Mouse (Mus musculus) liver (tissue): ENCODE results near the gene Galnt16.

ENCODE experiments used
- DNase-seq: peaks from one replicate; pipeline ENCODE4 v3.0.0-alpha.2; 2020; ENCODE audit warnings: mixed read lengths

The Galnt16 gene

GRCm38 (mm10) chr12:80533876-80534275, 15.8 kb downstream of the Galnt16 start:
- no peak for DNase-seq

GRCm38 (mm10) chr12:80537313-80537712, 19.2 kb downstream of the Galnt16 start:
- DNase-seq: no peak

GRCm38 (mm10) chr12:80538311-80538710, 20.2 kb downstream of the Galnt16 start:
- no peak for DNase-seq

GRCm38 (mm10) chr12:80545310-80545709, 27.2 kb downstream of the Galnt16 start:
- no peak for DNase-seq

GRCm38 (mm10) chr12:80549646-80550045, 31.6 kb downstream of the Galnt16 start:
- DNase-seq: no peak

- no peak for DNase-seq
These were observed 35.1 kb downstream of the Galnt16 start for GRCm38 (mm10) chr12:80553157-80553556.

- DNase-seq: no peak
These were observed 36.2 kb downstream of the Galnt16 start for GRCm38 (mm10) chr12:80554312-80554711.

- no peak for DNase-seq
These were observed 43.8 kb downstream of the Galnt16 start for GRCm38 (mm10) chr12:80561904-80562303.

GRCm38 (mm10) chr12:80562793-80563192, 44.7 kb downstream of the Galnt16 start:
- DNase-seq: no peak

- DNase-seq: no peak
These were observed 46.9 kb downstream of the Galnt16 start for GRCm38 (mm10) chr12:80564990-80565389.

- DNase-seq: no peak
These were observed 47.7 kb downstream of the Galnt16 start for GRCm38 (mm10) chr12:80565793-80566192.

- DNase-seq: no peak
These were observed 48.4 kb downstream of the Galnt16 start for GRCm38 (mm10) chr12:80566502-80566901.

- DNase-seq: no peak
These were observed 49.3 kb downstream of the Galnt16 start for GRCm38 (mm10) chr12:80567375-80567774.

GRCm38 (mm10) chr12:80569561-80569960, 51.5 kb downstream of the Galnt16 start:
- no peak for DNase-seq

- no peak for DNase-seq
These were observed 56.2 kb downstream of the Galnt16 start for GRCm38 (mm10) chr12:80574318-80574717.

GRCm38 (mm10) chr12:80574825-80575371, 56.8 kb downstream of the Galnt16 start:
- no peak for DNase-seq

- peak; percentile 25 for DNase-seq
These were observed 59.0 kb downstream of the Galnt16 start for GRCm38 (mm10) chr12:80577049-80577448.

GRCm38 (mm10) chr12:80581357-80581756, 63.3 kb downstream of the Galnt16 start:
- DNase-seq: no peak

GRCm38 (mm10) chr12:80584973-80585372, 66.9 kb downstream of the Galnt16 start:
- peak; percentile 21 for DNase-seq

GRCm38 (mm10) chr12:80594141-80594540, 76.1 kb downstream of the Galnt16 start:
- DNase-seq: peak; percentile 39

- no peak for DNase-seq
These were observed 76.7 kb downstream of the Galnt16 start for GRCm38 (mm10) chr12:80594781-80595180.

GRCm38 (mm10) chr12:80595566-80595965, 77.5 kb downstream of the Galnt16 start:
- peak; percentile 50 for DNase-seq

GRCm38 (mm10) chr12:80595968-80596367, 77.9 kb downstream of the Galnt16 start:
- no peak for DNase-seq

GRCm38 (mm10) chr12:80598236-80598635, 80.2 kb downstream of the Galnt16 start:
- no peak for DNase-seq

GRCm38 (mm10) chr12:80598756-80599155, 80.7 kb downstream of the Galnt16 start:
- no peak for DNase-seq
